ENCODE assay signal across 10 mouse cellular contexts in the genomic region with DNA sequence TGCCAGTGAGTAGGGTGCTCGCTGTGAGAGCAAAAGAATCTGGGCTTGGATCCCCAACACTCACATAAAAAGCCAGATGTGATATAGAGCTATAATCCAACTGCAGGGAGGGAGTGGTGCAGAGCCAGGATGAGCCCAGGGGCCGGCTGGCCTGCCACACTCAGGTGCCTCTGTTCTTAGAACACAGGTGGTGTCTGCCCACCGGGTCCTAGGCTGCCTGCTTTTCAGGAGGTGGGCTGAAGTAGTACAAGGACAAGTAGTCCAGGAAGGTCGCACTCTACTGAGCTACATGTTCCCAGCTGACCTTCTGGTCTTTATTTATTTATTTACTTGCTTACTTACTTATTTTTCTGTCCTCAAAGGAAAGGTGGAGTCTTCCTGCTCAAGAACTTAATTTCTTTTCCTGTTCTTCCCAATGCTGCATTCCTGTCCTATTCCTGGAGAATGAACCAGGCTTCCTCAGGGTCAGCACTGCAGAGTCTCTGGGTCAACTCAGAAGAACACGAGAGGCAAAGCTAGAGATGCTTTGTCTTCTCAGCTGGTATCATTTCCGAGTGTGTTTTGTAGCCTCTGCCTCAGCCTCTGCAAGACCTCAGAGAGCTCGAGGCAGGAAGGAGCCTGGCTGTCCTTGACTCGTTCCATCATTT.
DNase-seq lines count a peak whose midpoint lies in the region; ATAC-seq and TF ChIP-seq lines count a peak whose summit lies in the region.
"Had no signal": no experiment of that assay in that cellular context is flagged by ENCODE, and none has a peak within 500 bp of the region (broad histone marks: within the 10 kb centered on the region; RNA-seq: fewer than 3 reads in every experiment).

No protein-coding gene starts in this region.

- no peaks in the 10 kb centered on the region for H3K27me3 ChIP-seq in liver, adult 2 months (ENCODE audit: control insufficient read depth, insufficient read depth, low read length)
- no peaks in the 10 kb centered on the region for H3K27me3 ChIP-seq in liver, embryonic 11.5 days (replicated peaks; ENCODE audit: control insufficient read depth, insufficient read depth, low read length)
- H3K27me3 ChIP-seq in heart, embryonic 11.5 days (ENCODE audit: control insufficient read depth, insufficient read depth, low read length): no peaks in the 10 kb centered on the region
- H3K27me3 ChIP-seq: hindbrain, embryonic 15.5 days had no signal

- no peak for ATAC-seq in liver, embryonic 11.5 days (replicated peaks; ENCODE audit: low FRiP score)
- no peak for ATAC-seq in heart, embryonic 11.5 days (replicated peaks; ENCODE audit: insufficient number of reproducible peaks, low FRiP score, low TSS enrichment)
- ATAC-seq in frontal cortex, adult (ENCODE audit: low TSS enrichment): no peak
- ATAC-seq: forebrain, embryonic 16.5 days had no signal

- no peaks in the 10 kb centered on the region for H3K36me3 ChIP-seq in liver, adult 2 months (ENCODE audit: control insufficient read depth, insufficient read depth, low read length)
- no peaks in the 10 kb centered on the region for H3K36me3 ChIP-seq in liver, embryonic 11.5 days (ENCODE audit: control insufficient read depth, insufficient read depth, low read length)
- no peaks in the 10 kb centered on the region for H3K36me3 ChIP-seq in heart, embryonic 11.5 days (ENCODE audit: control insufficient read depth, insufficient read depth, low read length)
- H3K36me3 ChIP-seq in macrophage (ENCODE audit: inconsistent target): no peaks in the 10 kb centered on the region
- H3K36me3 ChIP-seq: hindbrain, embryonic 15.5 days had no signal

- peak overlapping the region; percentile 51 for H3K27ac ChIP-seq in liver, adult 2 months (replicated peaks; ENCODE audit: insufficient read depth, low read depth, low read length)
- H3K27ac ChIP-seq in liver, embryonic 11.5 days (ENCODE audit: low read depth, low read length): no peak overlapping the region
- peak overlapping the region; percentile 50 for H3K27ac ChIP-seq in heart, embryonic 11.5 days (ENCODE audit: low read depth, low read length)
- H3K27ac ChIP-seq in macrophage: peak overlapping the region; percentile 28
- no peak overlapping the region for H3K27ac ChIP-seq in left cerebral cortex, adult 2 months
- H3K27ac ChIP-seq: hindbrain, embryonic 15.5 days had no signal

- intact Hi-C loops in left cerebral cortex, adult 2 months (cut with DNase I): no loop called here

- DNase-seq in liver, adult 2 months (ENCODE audit: extremely low read depth, low read depth, low spot score): no peak
- DNase-seq in liver, embryonic 11.5 days (ENCODE audit: low spot score): no peak
- peak; percentile 26 to 50 for DNase-seq in kidney, adult 8-10 months
- DNase-seq in gastrocnemius, postnatal 25 days: no peak
- no peak for DNase-seq in left cerebral cortex, adult 2 months (ENCODE audit: extremely low spot score in 1 of 2, low spot score in 2 of 2)

- H3K9me3 ChIP-seq in liver, embryonic 11.5 days (ENCODE audit: control insufficient read depth, low read length): no peaks in the 10 kb centered on the region
- H3K9me3 ChIP-seq in heart, embryonic 11.5 days (replicated peaks; ENCODE audit: control insufficient read depth, low read length): no peaks in the 10 kb centered on the region
- H3K9me3 ChIP-seq: hindbrain, embryonic 15.5 days had no signal

- H3K4me2 ChIP-seq in liver, embryonic 11.5 days: no peak overlapping the region
- H3K4me2 ChIP-seq in heart, embryonic 11.5 days: no peak overlapping the region
- H3K4me2 ChIP-seq: hindbrain, embryonic 15.5 days had no signal

- WGBS in liver, adult 2 months: 73% methylated on average over 8 of the region's 8 CpGs
- WGBS in liver, embryonic 11.5 days: 65% methylated on average over 8 of the region's 8 CpGs
- WGBS in heart, embryonic 11.5 days (ENCODE audit: insufficient replicate concordance): 59% methylated on average over 8 of the region's 8 CpGs
- WGBS in macrophage (ENCODE audit: missing documents): 49% methylated on average over 7 of the region's 8 CpGs

- H3K79me2 ChIP-seq in liver, adult 2 months (ENCODE audit: control insufficient read depth, insufficient read depth, low read length): no peaks in the 10 kb centered on the region
- no peaks in the 10 kb centered on the region for H3K79me2 ChIP-seq in macrophage (ENCODE audit: inconsistent target)

- H3K4me1 ChIP-seq in liver, adult 2 months (ENCODE audit: control insufficient read depth, insufficient read depth, low read length): no peaks in the 10 kb centered on the region; the same call in 1 of the 2 replicates
- H3K4me1 ChIP-seq in liver, embryonic 11.5 days (replicated peaks; ENCODE audit: control insufficient read depth, insufficient read depth, low read length): 0 out of 2 replicates have a peak, but pooled peaks cover 3% of the 10 kb centered on the region
- 0 out of 2 replicates have a peak, but pooled peaks cover 13% of the 10 kb centered on the region for H3K4me1 ChIP-seq in heart, embryonic 11.5 days (ENCODE audit: control insufficient read depth, insufficient read depth, low read length)
- H3K4me1 ChIP-seq: hindbrain, embryonic 15.5 days had no signal

- no peak for TF ChIP-seq CTCF in liver, adult 2 months (IDR thresholded peaks at IDR 0.05; ENCODE audit: low read depth, low read length)
- TF ChIP-seq CTCF in left cerebral cortex, adult 2 months (IDR thresholded peaks at IDR 0.05): no peak

- H3K4me3 ChIP-seq in liver, adult 2 months (ENCODE audit: insufficient read depth, low read depth, low read length): no peak overlapping the region
- H3K4me3 ChIP-seq in liver, embryonic 11.5 days (ENCODE audit: low read depth, low read length): no peak overlapping the region
- H3K4me3 ChIP-seq in heart, embryonic 11.5 days (ENCODE audit: low read depth, low read length): no peak overlapping the region
- H3K4me3 ChIP-seq in macrophage (ENCODE audit: inconsistent target): no peak overlapping the region
- H3K4me3 ChIP-seq in left cerebral cortex, adult 2 months: no peak overlapping the region
- H3K4me3 ChIP-seq: hindbrain, embryonic 15.5 days had no signal

- no peak for TF ChIP-seq POLR2A in liver, adult 2 months (IDR thresholded peaks at IDR 0.05; ENCODE audit: extremely low read depth, insufficient read depth, low read length)

- H3K9ac ChIP-seq in liver, adult 2 months (ENCODE audit: low read depth, low read length): no peak overlapping the region
- no peak overlapping the region for H3K9ac ChIP-seq in liver, embryonic 11.5 days (ENCODE audit: low read depth, low read length)
- no peak overlapping the region for H3K9ac ChIP-seq in heart, embryonic 11.5 days (ENCODE audit: low read depth, low read length)
- H3K9ac ChIP-seq: hindbrain, embryonic 15.5 days had no signal

Comparison
In these comparisons a context has a peak if more than half of its experiments do, and no peak if none do; other contexts are left out.
1. H3K27ac ChIP-seq: peak in liver, adult 2 months (single experiment), heart, embryonic 11.5 days (single experiment) and macrophage (single experiment); none in liver, embryonic 11.5 days (single experiment) and left cerebral cortex, adult 2 months (single experiment).
2. DNase-seq: peak in kidney, adult 8-10 months (2 of 2); none in liver, adult 2 months (single experiment), liver, embryonic 11.5 days (single experiment), gastrocnemius, postnatal 25 days (single experiment) and left cerebral cortex, adult 2 months (0 of 2).